Mouse (Mus musculus) forebrain, embryonic 13.5 days (tissue): ENCODE data around the gene Mfsd12. TPM values are rescaled to one million over a fixed set of nuclear protein-coding genes. Genes with fewer than 3 reads are reported as not detected.

Source experiments
- ATAC-seq: fragments of 200-750 bp; cut with Nextera tagmentation; 2 replicates; pipeline ENCODE4 v1.8.0; 2017
- H3K27ac ChIP-seq: fragments of 300-500 bp; sonication (generic); 2 replicates; pipeline ENCODE4 v1.5.1; 2015; ENCODE audit warnings: inconsistent platforms, mild to moderate bottlenecking, moderate library complexity
- H3K27me3 ChIP-seq: fragments of 300-500 bp; sonication (generic); 2 replicates; pipeline ENCODE4 v1.6.1; 2015; ENCODE audit warnings: mild to moderate bottlenecking, inconsistent platforms
- H3K36me3 ChIP-seq: fragments of 300-500 bp; sonication (generic); 2 replicates; pipeline ENCODE4 v1.6.1; 2015; ENCODE audit warnings: mild to moderate bottlenecking, inconsistent platforms; ENCODE audit not compliant: poor library complexity, severe bottlenecking
- H3K4me1 ChIP-seq: fragments of 300-500 bp; sonication (generic); 2 replicates; pipeline ENCODE4 v1.6.1; 2015; ENCODE audit warnings: inconsistent platforms
- H3K4me2 ChIP-seq: fragments of 300-500 bp; sonication (generic); 2 replicates; pipeline ENCODE4 v1.6.1; 2015; ENCODE audit warnings: inconsistent platforms, mild to moderate bottlenecking, moderate library complexity
- H3K4me3 ChIP-seq: fragments of 300-500 bp; sonication (generic); 2 replicates; pipeline ENCODE4 v1.5.1; 2015; ENCODE audit warnings: mild to moderate bottlenecking, inconsistent platforms
- H3K9ac ChIP-seq: fragments of 300-500 bp; sonication (generic); 2 replicates; pipeline ENCODE4 v1.6.1; 2015; ENCODE audit warnings: mild to moderate bottlenecking, inconsistent platforms
- H3K9me3 ChIP-seq: fragments of 300-500 bp; sonication (generic); replicated peaks from 2 replicates; pipeline ENCODE4 v1.6.1; 2016; ENCODE audit warnings: inconsistent platforms
- WGBS: fragments of 180-500 bp; shearing (Covaris S2); methylation state at CpG from one replicate; pipeline ENCODE4 v1.1.7; 2015; 5-methylcytosine and 5-hydroxymethylcytosine counted together
- polyA plus RNA-seq: library from polyadenylated mRNA; unstranded; fragments of >200 nt; fragmentation: Nextera tagmentation; extraction: Ambion mirVana; gene quantifications from 2 replicates; pipeline ENCODE4 v1.2.1, GENCODE M21; 2015

The Mfsd12 gene
- polyA plus RNA-seq, result 6.3 and 6.8 TPM in 2 replicates

- Histone ChIP-seq H3K27me3 (no peaks in the 10 kb centered on the region), H3K27ac (no peak within 1 kb of the TSS), H3K4me3 (peak within 1 kb of the TSS; percentile 75), H3K4me1 (peaks cover 23% of the 10 kb centered on the region), H3K9ac (peak within 1 kb of the TSS; percentile 84), H3K9me3 (no peaks in the 10 kb centered on the region), H3K36me3 (peaks cover 4% of the 10 kb centered on the region; the same call in 1 of the 2 replicates), H3K4me2 (peak within 1 kb of the TSS; percentile 98)
- peak; percentile 94 for ATAC-seq
- WGBS, result 3% methylated on average over 59 of the region's 79 CpGs
Measured at GRCm38 (mm10) chr10:81356991-81357844, at the start of gene Mfsd12. TSS of gene Mfsd12 (plus strand) at chr10:81357491.

- ATAC-seq, result no peak
Measured at GRCm38 (mm10) chr10:81309571-81309970, 47.7 kb upstream of the Mfsd12 start.

GRCm38 (mm10) chr10:81313581-81313980 lies 43.7 kb upstream of the Mfsd12 start:
- Histone ChIP-seq H3K27me3 (no peaks in the 10 kb centered on the region), H3K4me3 (no peak overlapping the region), H3K36me3 (peaks cover 94% of the 10 kb centered on the region), H3K4me1 (peaks cover 12% of the 10 kb centered on the region), H3K27ac (no peak overlapping the region), H3K9me3 (no peaks in the 10 kb centered on the region), H3K4me2 (no peak overlapping the region), H3K9ac (no peak overlapping the region)
- WGBS, result 93% methylated on average over 13 of the region's 13 CpGs
- ATAC-seq, result no peak

More at GRCm38 (mm10) chr10:81309571-81309970, 47.7 kb upstream of the Mfsd12 start:
- no peak overlapping the region for H3K27ac ChIP-seq
- no peak overlapping the region for H3K9ac ChIP-seq
- no peaks in the 10 kb centered on the region for H3K9me3 ChIP-seq
- no peaks in the 10 kb centered on the region for H3K27me3 ChIP-seq
- H3K4me2 ChIP-seq, result no peak overlapping the region
- no peaks in the 10 kb centered on the region for H3K4me1 ChIP-seq
- H3K36me3 ChIP-seq, result peaks cover 91% of the 10 kb centered on the region
- no peak overlapping the region for H3K4me3 ChIP-seq
- 90% methylated on average over 5 of the region's 5 CpGs for WGBS

- WGBS, result 82% methylated on average over 7 of the region's 7 CpGs
- no peak overlapping the region for H3K4me3 ChIP-seq
- H3K36me3 ChIP-seq, result peaks cover 91% of the 10 kb centered on the region
- H3K27ac ChIP-seq, result no peak overlapping the region
- no peaks in the 10 kb centered on the region for H3K9me3 ChIP-seq
- no peak overlapping the region for H3K4me2 ChIP-seq
- no peaks in the 10 kb centered on the region for H3K27me3 ChIP-seq
- peaks cover 19% of the 10 kb centered on the region for H3K4me1 ChIP-seq
- no peak overlapping the region for H3K9ac ChIP-seq
- ATAC-seq, result no peak
Measured at GRCm38 (mm10) chr10:81314201-81314600, 43.1 kb upstream of the Mfsd12 start.

- H3K4me2 ChIP-seq, result no peak overlapping the region
- H3K36me3 ChIP-seq, result peaks cover 77% of the 10 kb centered on the region
- no peak overlapping the region for H3K27ac ChIP-seq
- no peak for ATAC-seq
- no peaks in the 10 kb centered on the region for H3K9me3 ChIP-seq
- H3K4me3 ChIP-seq, result no peak overlapping the region
- 94% methylated on average over 16 of the region's 16 CpGs for WGBS
- peaks cover 26% of the 10 kb centered on the region for H3K4me1 ChIP-seq
- H3K27me3 ChIP-seq, result no peaks in the 10 kb centered on the region
- no peak overlapping the region for H3K9ac ChIP-seq
Measured at GRCm38 (mm10) chr10:81315587-81315986, 41.7 kb upstream of the Mfsd12 start.

- H3K4me1 ChIP-seq, result peaks cover 26% of the 10 kb centered on the region
- H3K9ac ChIP-seq, result peak overlapping the region; percentile 56
- peaks cover 68% of the 10 kb centered on the region for H3K36me3 ChIP-seq
- no peaks in the 10 kb centered on the region for H3K27me3 ChIP-seq
- no peak for ATAC-seq
- no peaks in the 10 kb centered on the region for H3K9me3 ChIP-seq
- no peak overlapping the region for H3K4me3 ChIP-seq
- no peak overlapping the region for H3K27ac ChIP-seq
- WGBS, result 40% methylated on average over 16 of the region's 16 CpGs
- peak overlapping the region; percentile 19; the same call in 1 of the 2 replicates for H3K4me2 ChIP-seq
Measured at GRCm38 (mm10) chr10:81316338-81317060, 40.8 kb upstream of the Mfsd12 start.

- peaks cover 62% of the 10 kb centered on the region for H3K36me3 ChIP-seq
- no peak overlapping the region for H3K27ac ChIP-seq
- H3K9me3 ChIP-seq, result no peaks in the 10 kb centered on the region
- H3K27me3 ChIP-seq, result no peaks in the 10 kb centered on the region
- H3K4me1 ChIP-seq, result peaks cover 34% of the 10 kb centered on the region
- H3K4me3 ChIP-seq, result no peak overlapping the region; the same call in 1 of the 2 replicates
- 10% methylated on average over 18 of the region's 20 CpGs for WGBS
- H3K4me2 ChIP-seq, result 0 out of 2 replicates have a peak overlapping the region, but pooled peaks have one; percentile 19
- no peak for ATAC-seq
- H3K9ac ChIP-seq, result peak overlapping the region; percentile 56
Measured at GRCm38 (mm10) chr10:81317273-81317672, 40.0 kb upstream of the Mfsd12 start.

- Histone ChIP-seq H3K9me3 (no peaks in the 10 kb centered on the region), H3K4me3 (no peak overlapping the region), H3K4me1 (peaks cover 42% of the 10 kb centered on the region), H3K27me3 (no peaks in the 10 kb centered on the region), H3K36me3 (peaks cover 62% of the 10 kb centered on the region), H3K9ac (peak overlapping the region; percentile 62; the same call in 1 of the 2 replicates), H3K4me2 (peak overlapping the region; percentile 85), H3K27ac (no peak overlapping the region)
- no peak for ATAC-seq
- 93% methylated on average over 13 of the region's 13 CpGs for WGBS
Measured at GRCm38 (mm10) chr10:81318589-81319329, 38.5 kb upstream of the Mfsd12 start.

- Histone ChIP-seq H3K4me3 (peak overlapping the region; percentile 96), H3K9ac (peak overlapping the region; percentile 62), H3K4me1 (peaks cover 42% of the 10 kb centered on the region), H3K27me3 (no peaks in the 10 kb centered on the region), H3K9me3 (no peaks in the 10 kb centered on the region), H3K27ac (peak overlapping the region; percentile 88; the same call in 1 of the 2 replicates), H3K4me2 (peak overlapping the region; percentile 85), H3K36me3 (peaks cover 62% of the 10 kb centered on the region)
- WGBS, result 42% methylated on average over 8 of the region's 8 CpGs
- ATAC-seq, result no peak
Measured at GRCm38 (mm10) chr10:81319330-81319699, 38.0 kb upstream of the Mfsd12 start.

- Histone ChIP-seq H3K4me3 (peak overlapping the region; percentile 96), H3K27me3 (no peaks in the 10 kb centered on the region), H3K9me3 (no peaks in the 10 kb centered on the region), H3K4me2 (peak overlapping the region; percentile 85), H3K9ac (peak overlapping the region; percentile 62), H3K4me1 (peaks cover 42% of the 10 kb centered on the region), H3K27ac (peak overlapping the region; percentile 88), H3K36me3 (peaks cover 62% of the 10 kb centered on the region)
- WGBS, result 2% methylated on average over 38 of the region's 38 CpGs
- peak; percentile 0 for ATAC-seq
Measured at GRCm38 (mm10) chr10:81319741-81320549, 37.3 kb upstream of the Mfsd12 start.
